Mouse (Mus musculus) thymus, adult 2 months (tissue): ENCODE measurements around the gene Fbxl15. TPM values are rescaled to one million over a fixed set of nuclear protein-coding genes. Genes with fewer than 3 reads are reported as not detected.

Experiments used
- DNase-seq: peaks from one replicate; pipeline ENCODE4 v3.0.0; 2021
- H3K27ac ChIP-seq: fragments of 200-500 bp; 2 replicates; pipeline ENCODE4 v1.5.1; 2012; ENCODE audit warnings: low read length, control low read depth; ENCODE audit not compliant: control insufficient read depth, insufficient read depth
- H3K27me3 ChIP-seq: fragments of 200-500 bp; 2 replicates; pipeline ENCODE4 v1.6.1; 2012; ENCODE audit warnings: mild to moderate bottlenecking, low read length, moderate library complexity, mixed read lengths; ENCODE audit not compliant: control insufficient read depth, insufficient read depth
- H3K36me3 ChIP-seq: fragments of 200-500 bp; 2 replicates; pipeline ENCODE4 v1.6.1; 2012; ENCODE audit warnings: mild to moderate bottlenecking, low read length, moderate library complexity; ENCODE audit not compliant: control insufficient read depth, insufficient read depth
- H3K4me1 ChIP-seq: fragments of 200-500 bp; replicated peaks from 2 replicates; pipeline ENCODE4 v1.6.1; 2012; ENCODE audit warnings: low read length; ENCODE audit not compliant: control insufficient read depth, insufficient read depth
- H3K4me3 ChIP-seq: fragments of 200-500 bp; 2 replicates; pipeline ENCODE4 v1.5.1; 2012; ENCODE audit warnings: mild to moderate bottlenecking, low read length, control low read depth, moderate library complexity; ENCODE audit not compliant: control insufficient read depth, insufficient read depth
- CTCF ChIP-seq: fragments of 200-500 bp; IDR thresholded peaks from 2 replicates; pipeline ENCODE4 v1.5.1; 2012; ENCODE audit warnings: mild to moderate bottlenecking, control low read depth, low read length, moderate library complexity, borderline replicate concordance; ENCODE audit not compliant: control insufficient read depth, poor library complexity, insufficient read depth; ENCODE audit errors: extremely low read depth
- POLR2A ChIP-seq: fragments of 200-500 bp; IDR thresholded peaks from 2 replicates; pipeline ENCODE4 v1.6.1; 2012; ENCODE audit warnings: mild to moderate bottlenecking, low read length, control low read depth, moderate library complexity; ENCODE audit not compliant: control insufficient read depth, poor library complexity, insufficient read depth; ENCODE audit errors: extremely low read depth
- WGBS: fragments of 180-500 bp; shearing (Covaris S2); methylation state at CpG from one replicate; pipeline ENCODE4 v1.1.7; 2018; 5-methylcytosine and 5-hydroxymethylcytosine counted together
- polyA plus RNA-seq: library from polyadenylated mRNA; depleted of rRNA; stranded (reverse); fragments of >200 nt; gene quantifications from 2 replicates; pipeline ENCODE4 v1.2.3, GENCODE M21; 2012

Fbxl15 gene
- polyA plus RNA-seq, 1 experiment = 15.2 TPM

DNA sequence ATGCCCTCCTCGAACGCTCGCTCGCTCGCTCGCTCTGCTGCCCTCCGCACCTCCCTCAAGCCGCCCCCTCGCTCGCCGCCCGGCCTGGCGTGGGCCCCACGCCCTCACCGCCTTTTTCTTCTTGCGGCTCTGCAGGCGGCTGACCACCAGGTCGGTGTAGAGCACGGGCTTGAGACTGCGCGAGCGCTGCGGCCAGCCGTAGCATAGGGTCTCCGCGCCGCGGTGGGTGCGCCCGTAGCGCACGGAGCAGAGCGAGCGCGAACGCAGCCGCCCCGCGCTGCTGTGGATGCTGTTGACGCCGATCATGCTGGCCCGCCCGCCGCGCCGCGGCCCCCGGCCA lies 10.5 kb upstream of the Fbxl15 start:
- H3K36me3 ChIP-seq = no peaks in the 10 kb centered on the region
- H3K27me3 ChIP-seq = peaks cover 31% of the 10 kb centered on the region
- no peak for DNase-seq
- 3% methylated on average over 48 of the region's 48 CpGs for WGBS
- no peak overlapping the region for H3K27ac ChIP-seq
- peaks cover 9% of the 10 kb centered on the region for H3K4me1 ChIP-seq
- no peak for TF ChIP-seq POLR2A
- no peak for TF ChIP-seq CTCF
- H3K4me3 ChIP-seq = no peak overlapping the region

DNA sequence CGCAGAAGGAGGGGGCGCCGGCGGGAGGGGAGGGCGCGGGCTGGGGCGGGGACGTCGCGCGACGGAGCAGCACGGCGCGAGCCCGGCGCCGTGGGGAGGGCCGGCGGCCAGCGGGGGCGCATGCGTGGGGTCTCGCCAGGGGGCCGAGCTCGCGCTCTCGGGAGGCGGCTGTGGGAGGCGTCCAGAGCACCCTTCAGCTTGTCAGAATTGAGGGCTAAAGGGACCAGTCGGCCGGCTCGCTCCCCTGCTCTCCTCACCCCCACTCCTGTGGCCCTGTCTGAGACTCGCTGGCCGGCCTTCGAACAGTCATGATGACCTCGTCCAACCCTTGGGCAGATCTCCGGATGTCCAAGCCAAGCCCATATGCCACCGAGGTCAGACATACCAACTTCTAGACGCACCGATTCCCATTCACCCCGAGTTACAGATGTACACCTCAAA lies 9.9 kb upstream of the Fbxl15 start:
- no peak overlapping the region for H3K27ac ChIP-seq
- peaks cover 31% of the 10 kb centered on the region for H3K27me3 ChIP-seq
- 3% methylated on average over 37 of the region's 42 CpGs for WGBS
- TF ChIP-seq POLR2A (no peak), CTCF (no peak)
- peaks cover 9% of the 10 kb centered on the region for H3K4me1 ChIP-seq
- no peak overlapping the region for H3K4me3 ChIP-seq
- DNase-seq = no peak
- H3K36me3 ChIP-seq = no peaks in the 10 kb centered on the region

DNA sequence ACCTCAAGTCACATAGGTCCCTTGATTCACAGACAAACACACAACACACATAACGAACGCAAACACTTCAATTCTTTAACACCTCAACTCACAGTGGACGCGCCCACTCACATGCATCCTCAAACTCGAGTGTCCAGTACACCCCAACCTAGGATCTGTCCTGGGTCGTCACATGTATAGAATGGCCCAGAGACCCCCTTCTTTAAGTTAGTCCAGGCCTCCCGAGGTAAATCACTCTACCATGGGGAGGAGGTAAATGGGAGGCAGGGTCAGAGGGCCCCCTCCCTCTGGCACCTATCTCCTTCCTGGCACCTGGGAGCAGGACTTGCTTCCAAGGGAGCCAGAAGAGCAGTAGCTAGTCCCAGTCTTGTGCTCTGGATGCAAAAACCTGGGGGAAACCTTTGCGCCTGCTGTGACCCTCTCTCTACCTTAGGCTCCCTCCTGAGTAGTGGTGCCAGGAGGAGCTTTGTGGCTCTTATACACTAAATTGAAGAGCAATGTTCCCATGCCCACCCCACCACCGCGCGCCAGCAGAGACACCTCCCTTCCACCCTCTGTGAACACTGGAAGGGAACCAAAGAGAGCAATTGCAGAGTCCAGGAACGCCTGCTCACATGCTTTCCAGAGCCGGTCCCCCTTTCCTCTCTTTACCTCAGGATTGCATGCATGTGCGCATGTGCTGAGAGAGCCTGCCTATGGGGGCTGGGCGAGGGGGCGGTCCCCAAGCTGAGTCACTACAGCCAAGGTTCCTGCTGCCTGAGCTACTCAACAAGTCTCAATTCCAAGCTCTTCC lies 9.2 kb upstream of the Fbxl15 start:
- no peak for DNase-seq
- peaks cover 9% of the 10 kb centered on the region for H3K4me1 ChIP-seq
- TF ChIP-seq POLR2A = no peak
- no peak for TF ChIP-seq CTCF
- H3K4me3 ChIP-seq = no peak overlapping the region
- peaks cover 31% of the 10 kb centered on the region for H3K27me3 ChIP-seq
- H3K36me3 ChIP-seq = no peaks in the 10 kb centered on the region
- WGBS = 22% methylated on average over 16 of the region's 16 CpGs
- no peak overlapping the region for H3K27ac ChIP-seq

DNA sequence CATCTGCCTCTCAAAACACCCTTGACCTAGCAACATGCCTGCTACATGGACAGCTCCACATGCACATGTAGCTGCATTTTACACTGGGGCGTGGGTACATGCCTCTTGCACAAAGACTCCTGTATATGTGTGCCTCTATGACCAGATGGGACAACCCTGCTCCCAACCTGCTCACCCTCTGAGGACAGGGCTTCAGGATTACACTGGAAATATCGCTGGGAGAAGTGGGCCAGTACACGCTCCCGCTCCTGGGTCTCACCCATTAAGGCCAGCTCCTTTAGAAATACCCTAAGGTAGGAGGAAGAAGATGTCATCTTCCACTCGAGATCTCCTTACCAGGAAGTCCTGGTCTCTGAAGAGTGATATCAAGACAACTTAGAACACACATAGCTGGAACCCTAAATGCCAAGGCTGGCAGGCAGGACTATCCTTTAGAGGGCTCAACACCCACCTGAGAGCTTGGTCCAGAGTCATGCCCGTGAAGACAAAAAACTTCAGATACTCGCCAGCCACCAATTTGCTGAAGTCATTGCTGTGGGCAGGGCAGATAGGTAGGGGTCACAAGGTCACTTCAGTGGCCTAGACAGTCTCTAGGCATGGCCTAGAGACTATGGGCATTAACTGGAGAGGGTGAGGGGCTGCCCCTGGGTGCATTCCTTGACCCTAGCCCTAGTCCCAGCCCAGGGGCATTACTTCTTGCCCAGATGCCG lies 7.8 kb upstream of the Fbxl15 start:
- Histone ChIP-seq H3K27me3 (peaks cover 31% of the 10 kb centered on the region), H3K27ac (no peak overlapping the region), H3K36me3 (no peaks in the 10 kb centered on the region), H3K4me1 (peaks cover 9% of the 10 kb centered on the region), H3K4me3 (no peak overlapping the region)
- DNase-seq = no peak
- TF ChIP-seq CTCF (no peak), POLR2A (no peak)
- 73% methylated on average over 8 of the region's 8 CpGs for WGBS

DNA sequence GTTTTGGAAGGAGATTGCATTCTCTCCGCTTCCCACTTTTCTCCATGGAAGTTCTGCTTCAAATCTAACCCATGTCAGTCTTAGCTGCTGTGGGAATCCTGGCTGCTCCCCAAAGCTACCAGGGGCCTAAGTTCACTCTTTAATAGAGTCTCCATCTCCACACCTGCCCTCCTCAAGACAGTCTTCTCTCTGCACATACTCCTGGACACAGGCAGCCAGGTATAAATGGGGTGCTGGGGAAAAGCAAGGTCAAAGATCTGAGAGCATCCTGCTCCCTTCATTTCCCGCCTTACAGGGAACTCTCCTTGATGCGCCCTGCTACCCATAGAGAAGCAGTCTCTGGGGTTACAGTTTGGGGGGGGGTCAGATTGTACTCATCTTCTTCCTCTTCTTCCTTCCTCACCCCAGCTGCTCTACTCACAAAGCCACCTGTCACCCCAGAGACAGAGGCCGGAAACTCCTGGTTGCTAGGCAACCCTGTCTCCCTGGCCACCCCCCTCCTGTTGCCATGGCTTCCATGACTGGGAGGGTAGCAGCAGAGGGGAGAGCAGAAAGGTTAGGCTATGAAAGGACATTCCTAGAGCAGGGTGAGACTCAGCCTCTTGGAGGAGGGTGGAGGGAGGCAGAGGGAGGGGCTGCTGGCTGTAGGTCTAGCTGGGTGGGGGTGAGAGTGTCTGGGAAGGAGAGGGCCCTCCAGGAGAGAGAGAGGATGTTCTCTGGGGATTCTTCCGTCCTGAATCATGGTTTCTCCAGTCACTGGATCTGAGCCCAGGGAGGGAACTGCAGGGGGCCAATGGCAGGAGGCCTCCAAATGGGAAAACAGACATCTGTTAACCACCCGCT lies 6.7 kb upstream of the Fbxl15 start:
- H3K4me3 ChIP-seq = no peak overlapping the region
- TF ChIP-seq CTCF (no peak), POLR2A (no peak)
- no peak overlapping the region for H3K27ac ChIP-seq
- peaks cover 9% of the 10 kb centered on the region for H3K4me1 ChIP-seq
- 22% methylated on average over 6 of the region's 6 CpGs for WGBS
- H3K27me3 ChIP-seq = peaks cover 29% of the 10 kb centered on the region
- DNase-seq = peak; percentile 72
- no peaks in the 10 kb centered on the region for H3K36me3 ChIP-seq

DNA sequence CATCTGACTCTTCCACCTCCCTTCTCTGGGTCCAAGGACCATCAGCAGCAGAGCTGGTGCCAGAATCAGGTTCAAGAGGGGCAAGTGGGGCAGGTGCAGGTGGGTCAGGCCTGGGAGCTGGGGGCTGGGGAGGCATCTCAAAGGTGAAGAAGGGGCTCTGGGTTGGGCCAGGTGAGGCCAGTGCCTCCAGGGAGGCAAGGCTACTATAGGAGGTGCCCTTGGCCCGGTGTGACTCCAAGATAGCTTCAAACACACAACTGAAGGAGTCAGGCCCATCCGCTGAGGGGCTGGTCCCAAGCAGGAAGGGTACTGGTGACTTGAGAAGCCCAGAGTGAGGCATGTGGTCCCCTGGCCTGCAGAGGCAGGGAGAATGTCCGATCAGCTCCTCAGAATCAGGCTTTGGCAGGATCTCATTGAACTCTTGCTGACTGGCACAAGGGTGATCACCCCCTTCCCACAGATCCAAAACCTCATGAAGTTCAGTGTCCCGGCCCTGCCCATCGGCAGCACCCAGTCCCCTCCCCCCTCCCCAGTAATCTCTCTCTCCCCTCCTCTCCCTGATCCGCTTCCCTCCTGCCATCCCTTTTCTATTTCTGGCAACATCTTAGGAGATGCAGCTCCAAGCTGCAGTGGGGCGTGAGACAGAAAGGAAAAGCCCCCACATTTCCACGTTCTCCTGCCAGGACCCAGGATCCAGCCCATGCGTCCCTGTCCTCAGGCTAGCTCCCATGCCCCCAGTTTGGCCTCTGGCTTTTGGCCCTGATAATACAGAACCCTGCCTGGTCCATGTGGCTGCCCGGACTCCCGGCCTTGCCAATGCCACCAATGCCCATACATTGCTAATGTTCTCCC lies 5.6 kb upstream of the Fbxl15 start:
- no peak for DNase-seq
- H3K4me3 ChIP-seq = no peak overlapping the region
- H3K4me1 ChIP-seq = peaks cover 15% of the 10 kb centered on the region
- peaks cover 20% of the 10 kb centered on the region for H3K27me3 ChIP-seq
- 76% methylated on average over 11 of the region's 11 CpGs for WGBS
- H3K36me3 ChIP-seq = no peaks in the 10 kb centered on the region
- no peak for TF ChIP-seq POLR2A
- no peak overlapping the region for H3K27ac ChIP-seq
